Mouse (Mus musculus): ENCODE data around the gene Olfr1104.

DNA sequence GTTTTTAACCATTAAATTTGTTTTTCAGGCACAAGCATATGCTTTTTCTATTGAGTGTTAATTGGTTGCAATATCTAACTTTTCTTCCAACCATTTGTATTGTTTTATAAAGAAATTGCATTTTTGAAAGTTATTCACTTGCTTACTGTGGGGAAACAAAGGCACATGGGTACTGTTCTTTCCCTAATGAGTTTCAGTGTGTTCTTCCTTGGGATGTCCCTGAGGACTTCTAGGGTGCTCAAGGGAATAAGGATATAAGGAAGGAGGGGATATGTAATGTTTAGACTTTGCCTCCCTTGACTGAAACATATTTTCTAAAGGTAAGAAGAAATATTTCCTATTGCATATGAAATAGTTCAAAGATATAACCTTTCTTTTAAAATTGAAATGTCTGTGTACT lies 28.8 kb downstream of the Olfr1104 start, which contains the start of gene Olfr1102:
- TF ChIP-seq CTCF (IDR thresholded peaks at IDR 0.05; ENCODE audit: control insufficient read depth, insufficient read depth, insufficient replicate concordance, low read depth, low read length) = no peak
- no peak for TF ChIP-seq POLR2A (IDR thresholded peaks at IDR 0.05; ENCODE audit: control insufficient read depth, low read depth, low read length)

All from testis, adult 2 months (tissue).